Mouse (Mus musculus) forebrain, embryonic 16.5 days (tissue): ENCODE measurements around the gene Uhrf1bp1. TPM values are rescaled to one million over a fixed set of nuclear protein-coding genes. Genes with fewer than 3 reads are reported as not detected.

Source experiments
- ATAC-seq: fragments of 200-750 bp; cut with Nextera tagmentation; 2 replicates; pipeline ENCODE4 v1.8.0; 2017; ENCODE audit warnings: mild to moderate bottlenecking, moderate library complexity
- H3K27ac ChIP-seq: fragments of 300-500 bp; sonication (generic); 2 replicates; pipeline ENCODE4 v1.5.1; 2014; ENCODE audit warnings: low read length, control low read depth
- H3K27me3 ChIP-seq: fragments of 300-500 bp; sonication (generic); replicated peaks from 2 replicates; pipeline ENCODE4 v1.6.1; 2014; ENCODE audit warnings: low read length; ENCODE audit not compliant: control insufficient read depth, insufficient read depth
- H3K36me3 ChIP-seq: fragments of 300-500 bp; sonication (generic); 2 replicates; pipeline ENCODE4 v1.6.1; 2014; ENCODE audit not compliant: control insufficient read depth, insufficient read depth
- H3K4me1 ChIP-seq: fragments of 300-500 bp; sonication (generic); replicated peaks from 2 replicates; pipeline ENCODE4 v1.6.1; 2014; ENCODE audit warnings: low read length; ENCODE audit not compliant: control insufficient read depth, insufficient read depth
- H3K4me2 ChIP-seq: fragments of 300-500 bp; sonication (generic); 2 replicates; pipeline ENCODE4 v1.6.1; 2014; ENCODE audit warnings: mild to moderate bottlenecking, low read length, control low read depth
- H3K4me3 ChIP-seq: fragments of 300-500 bp; sonication (generic); replicated peaks from 2 replicates; pipeline ENCODE4 v1.5.1; 2014; ENCODE audit warnings: mild to moderate bottlenecking, low read length, control low read depth
- H3K9ac ChIP-seq: fragments of 300-500 bp; sonication (generic); replicated peaks from 2 replicates; pipeline ENCODE4 v1.6.1; 2014; ENCODE audit warnings: low read depth, low read length, control low read depth
- H3K9me3 ChIP-seq: fragments of 300-500 bp; sonication (generic); 2 replicates; pipeline ENCODE4 v1.6.1; 2016; ENCODE audit warnings: low read length; ENCODE audit not compliant: control insufficient read depth
- WGBS: fragments of 180-500 bp; shearing (Covaris S2); extraction: QIAGEN DNeasy Blood & Tissue Kit; methylation state at CpG from one replicate; pipeline ENCODE4 v1.1.7; 2014; 5-methylcytosine and 5-hydroxymethylcytosine counted together
- polyA plus RNA-seq: library from polyadenylated mRNA; unstranded; fragments of >200 nt; fragmentation: Nextera tagmentation; extraction: Ambion mirVana; gene quantifications from 2 replicates; pipeline ENCODE4 v1.2.1, GENCODE M21; 2015

Gene Uhrf1bp1
- polyA plus RNA-seq, 1 experiment from 2014 or later: 6.8 TPM

GRCm38 (mm10) chr17:27907512-27908205, 51.4 kb downstream of the Uhrf1bp1 start:
- peak overlapping the region; percentile 76 for H3K9ac ChIP-seq
- peak overlapping the region; percentile 98 for H3K4me2 ChIP-seq
- H3K27me3 ChIP-seq: no peaks in the 10 kb centered on the region
- peaks cover 12% of the 10 kb centered on the region for H3K36me3 ChIP-seq
- ATAC-seq: peak; percentile 35; the same call in 1 of the 2 replicates
- H3K4me3 ChIP-seq: peak overlapping the region; percentile 64
- peak overlapping the region; percentile 58 for H3K27ac ChIP-seq
- H3K9me3 ChIP-seq: no peaks in the 10 kb centered on the region
- H3K4me1 ChIP-seq: peaks cover 42% of the 10 kb centered on the region
- under 1% methylated on average over 45 of the region's 45 CpGs for WGBS

- H3K27ac ChIP-seq: peak overlapping the region; percentile 82
- peak overlapping the region; percentile 98 for H3K4me2 ChIP-seq
- H3K36me3 ChIP-seq: peaks cover 5% of the 10 kb centered on the region
- H3K9ac ChIP-seq: peak overlapping the region; percentile 83
- no peaks in the 10 kb centered on the region for H3K27me3 ChIP-seq
- ATAC-seq: no peak; the same call in 1 of the 2 replicates
- no peaks in the 10 kb centered on the region for H3K9me3 ChIP-seq
- H3K4me3 ChIP-seq: peak overlapping the region; percentile 64
- WGBS: under 1% methylated on average over 12 of the region's 12 CpGs
- peaks cover 42% of the 10 kb centered on the region for H3K4me1 ChIP-seq
These were observed 52.1 kb downstream of the Uhrf1bp1 start for GRCm38 (mm10) chr17:27908206-27908887.

- Histone ChIP-seq H3K27ac (peak within 1 kb of the TSS; percentile 82), H3K4me2 (peak within 1 kb of the TSS; percentile 98), H3K4me1 (peaks cover 42% of the 10 kb centered on the region), H3K4me3 (peak within 1 kb of the TSS; percentile 64), H3K9ac (peak within 1 kb of the TSS; percentile 83), H3K27me3 (no peaks in the 10 kb centered on the region), H3K9me3 (no peaks in the 10 kb centered on the region), H3K36me3 (no peaks in the 10 kb centered on the region)
- ATAC-seq: peak; percentile 88
- under 1% methylated on average over 70 of the region's 78 CpGs for WGBS
These were observed 52.8 kb downstream of the Uhrf1bp1 start, which contains the start of gene Anks1 for GRCm38 (mm10) chr17:27908888-27909621. TSS of gene Anks1 (plus strand) at chr17:27909306.

GRCm38 (mm10) chr17:27909622-27910500, 53.6 kb downstream of the Uhrf1bp1 start, which contains the start of gene Taf11:
TSS of gene Taf11 (minus strand) at chr17:27909844.
- H3K27me3 ChIP-seq: no peaks in the 10 kb centered on the region

GRCm38 (mm10) chr17:27911371-27911770, 55.1 kb downstream of the Uhrf1bp1 start:
- Histone ChIP-seq H3K4me2 (no peak overlapping the region), H3K9me3 (no peaks in the 10 kb centered on the region), H3K27ac (no peak overlapping the region), H3K4me3 (no peak overlapping the region), H3K4me1 (peaks cover 35% of the 10 kb centered on the region), H3K9ac (no peak overlapping the region), H3K36me3 (no peaks in the 10 kb centered on the region), H3K27me3 (no peaks in the 10 kb centered on the region)
- WGBS: 93% methylated on average over 7 of the region's 7 CpGs
- no peak for ATAC-seq

More at GRCm38 (mm10) chr17:27909622-27910500, 53.6 kb downstream of the Uhrf1bp1 start, which contains the start of gene Taf11:
- Histone ChIP-seq H3K27ac (peak within 1 kb of the TSS; percentile 82), H3K4me3 (peak within 1 kb of the TSS; percentile 64), H3K9me3 (no peaks in the 10 kb centered on the region), H3K4me1 (peaks cover 42% of the 10 kb centered on the region), H3K9ac (peak within 1 kb of the TSS; percentile 83), H3K36me3 (no peaks in the 10 kb centered on the region), H3K4me2 (peak within 1 kb of the TSS; percentile 98)
- WGBS: 1% methylated on average over 53 of the region's 53 CpGs
- ATAC-seq: peak; percentile 63

- WGBS: 87% methylated on average over 4 of the region's 4 CpGs
- Histone ChIP-seq H3K27me3 (no peaks in the 10 kb centered on the region), H3K4me2 (no peak overlapping the region), H3K27ac (no peak overlapping the region), H3K4me3 (no peak overlapping the region), H3K9ac (no peak overlapping the region), H3K4me1 (peaks cover 19% of the 10 kb centered on the region), H3K36me3 (no peaks in the 10 kb centered on the region), H3K9me3 (no peaks in the 10 kb centered on the region)
- no peak for ATAC-seq
These were observed 58.5 kb downstream of the Uhrf1bp1 start for GRCm38 (mm10) chr17:27914742-27915141.

GRCm38 (mm10) chr17:27916366-27916765, 60.1 kb downstream of the Uhrf1bp1 start:
- H3K4me1 ChIP-seq: peaks cover 4% of the 10 kb centered on the region
- H3K27ac ChIP-seq: no peak overlapping the region
- WGBS: 86% methylated on average over 4 of the region's 4 CpGs
- H3K9me3 ChIP-seq: no peaks in the 10 kb centered on the region
- H3K9ac ChIP-seq: no peak overlapping the region
- no peak for ATAC-seq
- H3K27me3 ChIP-seq: no peaks in the 10 kb centered on the region
- no peaks in the 10 kb centered on the region for H3K36me3 ChIP-seq
- H3K4me3 ChIP-seq: no peak overlapping the region
- H3K4me2 ChIP-seq: no peak overlapping the region

- Histone ChIP-seq H3K9ac (no peak overlapping the region), H3K4me2 (no peak overlapping the region), H3K36me3 (no peaks in the 10 kb centered on the region), H3K4me1 (peaks cover 6% of the 10 kb centered on the region), H3K9me3 (no peaks in the 10 kb centered on the region), H3K27me3 (no peaks in the 10 kb centered on the region), H3K27ac (no peak overlapping the region), H3K4me3 (no peak overlapping the region)
- ATAC-seq: no peak
- 74% methylated on average over 4 of the region's 4 CpGs for WGBS
These were observed 64.4 kb downstream of the Uhrf1bp1 start for GRCm38 (mm10) chr17:27920676-27921075.
